Mouse (Mus musculus) heart, embryonic 11.5 days (tissue): Measurements from ENCODE around the gene Atg2a. TPM values are rescaled to one million over a fixed set of nuclear protein-coding genes. Genes with fewer than 3 reads are reported as not detected.
"Not testable (repeated sequence)": the region's sequence is repeated elsewhere in the genome, so short reads cannot be mapped to it uniquely, and the experiment has no call there.

ENCODE experiments used
- ATAC-seq: fragments of 200-750 bp; cut with Nextera tagmentation; replicated peaks from 2 replicates; pipeline ENCODE4 v1.8.0; 2017; ENCODE audit warnings: moderate library complexity; ENCODE audit not compliant: insufficient number of reproducible peaks, low FRiP score, low TSS enrichment
- H3K27ac ChIP-seq: fragments of 300-500 bp; sonication (generic); 2 replicates; pipeline ENCODE4 v1.5.1; 2014; ENCODE audit warnings: mild to moderate bottlenecking, low read depth, low read length
- H3K27me3 ChIP-seq: fragments of 300-500 bp; sonication (generic); 2 replicates; pipeline ENCODE4 v1.6.1; 2014; ENCODE audit warnings: mild to moderate bottlenecking, low read length, mixed read lengths; ENCODE audit not compliant: control insufficient read depth, insufficient read depth
- H3K36me3 ChIP-seq: fragments of 300-500 bp; sonication (generic); 2 replicates; pipeline ENCODE4 v1.6.1; 2014; ENCODE audit warnings: mild to moderate bottlenecking, low read length, moderate library complexity, mixed read lengths; ENCODE audit not compliant: control insufficient read depth, insufficient read depth
- H3K4me1 ChIP-seq: fragments of 300-500 bp; sonication (generic); 2 replicates; pipeline ENCODE4 v1.6.1; 2014; ENCODE audit warnings: low read length; ENCODE audit not compliant: control insufficient read depth, insufficient read depth
- H3K4me2 ChIP-seq: fragments of 300-500 bp; sonication (generic); 2 replicates; pipeline ENCODE4 v1.6.1; 2014; ENCODE audit warnings: mild to moderate bottlenecking, moderate library complexity
- H3K4me3 ChIP-seq: fragments of 300-500 bp; sonication (generic); 2 replicates; pipeline ENCODE4 v1.5.1; 2014; ENCODE audit warnings: low read depth, low read length
- H3K9ac ChIP-seq: fragments of 300-500 bp; sonication (generic); 2 replicates; pipeline ENCODE4 v1.6.1; 2014; ENCODE audit warnings: mild to moderate bottlenecking, low read depth, low read length, moderate library complexity
- H3K9me3 ChIP-seq: fragments of 300-500 bp; sonication (generic); replicated peaks from 2 replicates; pipeline ENCODE4 v1.6.1; 2016; ENCODE audit warnings: low read length; ENCODE audit not compliant: control insufficient read depth
- WGBS: fragments of 180-500 bp; shearing (Covaris S2); extraction: QIAGEN DNeasy Blood & Tissue Kit; methylation state at CpG from one replicate; pipeline ENCODE4 v1.1.7; 2014; ENCODE audit not compliant: insufficient replicate concordance; 5-methylcytosine and 5-hydroxymethylcytosine counted together
- polyA plus RNA-seq: library from polyadenylated mRNA; unstranded; fragments of >200 nt; fragmentation: Nextera tagmentation; extraction: Ambion mirVana; gene quantifications from 2 replicates; pipeline ENCODE4 v1.2.1, GENCODE M21; 2014

Gene Atg2a
- polyA plus RNA-seq, 1 experiment from 2014 or later, result 6.1 TPM

DNA sequence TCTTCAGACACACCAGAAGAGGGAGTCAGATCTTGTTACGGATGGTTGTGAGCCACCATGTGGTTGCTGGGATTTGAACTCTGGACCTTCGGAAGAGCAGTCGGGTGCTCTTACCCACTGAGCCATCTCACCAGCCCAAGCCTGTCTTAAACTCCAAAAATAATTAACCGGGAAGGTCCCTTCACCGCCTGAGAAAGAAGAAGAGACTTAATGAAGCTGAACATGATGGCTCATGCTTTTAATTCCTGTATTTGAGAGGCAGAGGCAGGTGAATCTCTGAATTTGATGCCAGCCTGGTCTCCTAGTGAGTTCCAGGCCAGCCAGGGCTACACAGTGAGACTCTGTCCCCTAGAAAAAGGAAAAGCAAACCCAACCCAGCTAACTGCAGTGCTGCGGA lies 49.2 kb downstream of the Atg2a start:
- Histone ChIP-seq H3K27ac (peak overlapping the region; percentile 74), H3K36me3 (peaks cover 14% of the 10 kb centered on the region), H3K4me2 (peak overlapping the region; percentile 40), H3K4me1 (peaks cover 43% of the 10 kb centered on the region), H3K9ac (0 out of 2 replicates have a peak overlapping the region, but pooled peaks have one; percentile 16)
- H3K9me3 ChIP-seq, H3K27me3 ChIP-seq, ATAC-seq, H3K4me3 ChIP-seq: not testable (repeated sequence)
- 85% methylated on average over 5 of the region's 6 CpGs for WGBS

DNA sequence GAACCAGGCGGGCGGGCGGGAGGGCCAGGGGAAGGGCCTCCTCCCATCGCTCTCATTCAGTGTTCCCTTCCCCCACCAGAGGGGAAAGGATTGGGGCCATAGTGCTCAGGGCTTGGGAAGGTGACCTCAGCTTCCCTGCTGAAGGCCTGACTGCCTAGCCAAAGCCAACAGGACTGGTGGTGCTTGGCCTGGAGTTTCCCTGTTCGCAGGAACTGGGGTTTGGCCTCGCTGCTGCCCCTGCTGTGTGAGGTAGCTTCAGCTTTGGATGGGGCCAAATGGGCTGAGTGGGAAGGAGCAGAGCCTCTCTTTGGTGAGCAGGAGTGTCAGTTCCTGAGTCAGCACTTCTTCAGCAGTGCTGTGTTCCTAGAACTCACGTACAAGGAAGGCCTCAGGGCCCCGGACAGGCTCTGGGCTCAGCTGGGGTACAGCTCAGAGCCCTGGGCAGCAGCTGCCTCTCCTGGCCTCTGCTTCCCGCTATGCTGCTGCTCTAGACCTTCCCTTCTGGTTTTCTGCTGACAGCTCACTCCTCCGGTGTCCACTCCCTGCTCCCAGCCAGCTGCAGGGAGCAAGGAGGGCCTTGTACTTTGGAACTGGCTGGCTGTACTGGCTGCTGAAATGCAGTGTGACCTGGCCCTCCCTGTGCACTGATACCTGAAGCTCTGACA lies 49.8 kb downstream of the Atg2a start:
- no peaks in the 10 kb centered on the region for H3K9me3 ChIP-seq
- ATAC-seq, result peak; percentile 43
- 53% methylated on average over 10 of the region's 10 CpGs for WGBS
- no peaks in the 10 kb centered on the region for H3K27me3 ChIP-seq
- H3K27ac ChIP-seq, result peak overlapping the region; percentile 74
- peak overlapping the region; percentile 16; the same call in 1 of the 2 replicates for H3K9ac ChIP-seq
- H3K36me3 ChIP-seq, result peaks cover 19% of the 10 kb centered on the region
- H3K4me1 ChIP-seq, result peaks cover 37% of the 10 kb centered on the region
- H3K4me3 ChIP-seq, result no peak overlapping the region
- peak overlapping the region; percentile 40 for H3K4me2 ChIP-seq

DNA sequence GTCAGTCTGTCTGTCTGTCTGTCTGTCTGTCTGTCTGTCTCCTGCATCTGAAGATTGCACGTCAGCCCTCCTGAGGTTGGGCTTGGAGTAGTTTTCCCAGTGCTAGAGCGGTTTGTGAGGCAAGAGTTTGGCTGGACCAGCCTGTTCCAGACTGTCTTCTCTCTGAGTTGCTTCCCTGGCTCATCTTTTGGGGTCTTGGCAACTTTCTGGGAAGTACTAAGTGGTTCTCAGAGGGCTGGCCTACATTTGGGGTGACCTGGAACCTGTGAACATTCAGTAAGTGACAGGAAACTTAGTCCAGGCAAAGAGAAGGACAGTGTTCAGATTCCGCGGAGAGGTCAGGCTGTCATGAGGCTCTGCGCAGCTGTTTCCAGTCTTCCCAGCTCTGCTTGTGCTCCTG lies 50.8 kb downstream of the Atg2a start:
- no peak overlapping the region for H3K4me3 ChIP-seq
- no peak for ATAC-seq
- H3K4me1 ChIP-seq, result peaks cover 27% of the 10 kb centered on the region
- no peaks in the 10 kb centered on the region for H3K27me3 ChIP-seq
- 89% methylated on average over 5 of the region's 5 CpGs for WGBS
- peaks cover 25% of the 10 kb centered on the region for H3K36me3 ChIP-seq
- no peaks in the 10 kb centered on the region for H3K9me3 ChIP-seq
- H3K4me2 ChIP-seq, result no peak overlapping the region
- H3K9ac ChIP-seq, result no peak overlapping the region
- H3K27ac ChIP-seq, result no peak overlapping the region

DNA sequence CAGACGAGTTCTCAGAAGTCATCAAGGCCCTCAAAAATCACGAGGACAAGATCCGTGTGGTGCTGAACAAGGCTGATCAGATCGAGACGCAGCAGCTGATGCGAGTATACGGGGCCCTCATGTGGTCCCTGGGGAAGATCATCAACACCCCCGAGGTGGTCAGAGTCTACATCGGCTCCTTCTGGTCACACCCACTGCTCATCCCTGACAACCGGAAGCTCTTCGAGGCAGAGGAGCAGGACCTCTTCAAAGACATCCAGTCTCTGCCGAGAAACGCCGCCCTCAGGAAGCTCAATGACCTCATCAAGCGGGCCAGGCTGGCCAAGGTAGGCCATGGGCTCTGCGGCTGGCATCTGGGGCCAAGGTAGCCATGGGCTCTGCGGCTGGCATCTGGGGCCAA lies 52.8 kb downstream of the Atg2a start:
- Histone ChIP-seq H3K4me1 (peaks cover 18% of the 10 kb centered on the region), H3K27me3 (no peaks in the 10 kb centered on the region), H3K4me2 (no peak overlapping the region), H3K36me3 (peaks cover 37% of the 10 kb centered on the region), H3K4me3 (no peak overlapping the region), H3K9me3 (no peaks in the 10 kb centered on the region), H3K27ac (no peak overlapping the region), H3K9ac (no peak overlapping the region)
- no peak for ATAC-seq
- 91% methylated on average over 17 of the region's 17 CpGs for WGBS

DNA sequence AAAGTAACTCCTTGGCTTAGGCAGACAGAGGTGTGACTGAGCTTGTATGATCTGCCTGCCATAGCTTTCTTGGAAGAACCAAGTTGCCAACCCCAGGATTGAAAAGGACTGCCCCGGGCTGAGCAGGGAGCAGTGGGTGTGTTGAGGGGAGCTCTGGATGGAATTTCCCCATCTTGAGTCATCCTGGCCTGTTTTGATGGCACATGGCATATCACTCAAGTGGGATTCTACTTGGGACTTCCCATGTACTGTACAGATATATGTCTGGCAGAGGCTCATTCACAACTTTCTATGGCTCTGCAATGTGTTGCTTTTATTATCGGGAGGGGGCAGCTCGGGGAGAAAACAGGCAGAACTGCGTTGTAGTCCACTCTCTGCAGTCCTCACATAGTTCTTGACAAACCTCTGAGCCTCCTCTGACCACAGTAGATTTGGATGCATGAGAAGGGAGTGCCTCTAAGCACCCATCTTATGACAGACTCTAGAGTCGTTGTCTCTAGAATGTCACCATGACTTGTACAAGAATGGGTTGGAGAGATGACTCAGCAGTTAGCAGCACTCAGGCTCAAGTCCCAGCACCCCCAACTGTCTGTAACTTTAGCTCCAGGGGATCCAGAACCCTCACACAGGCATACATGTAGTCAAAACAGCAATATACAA lies 55.2 kb downstream of the Atg2a start:
- ATAC-seq, result no peak; the same call in 1 of the 2 replicates
- no peaks in the 10 kb centered on the region for H3K27me3 ChIP-seq
- 84% methylated on average over 5 of the region's 5 CpGs for WGBS
- no peak overlapping the region for H3K4me2 ChIP-seq
- peak overlapping the region; percentile 28; the same call in 1 of the 2 replicates for H3K9ac ChIP-seq
- peaks cover 16% of the 10 kb centered on the region for H3K4me1 ChIP-seq
- peak overlapping the region; percentile 63 for H3K27ac ChIP-seq
- no peak overlapping the region for H3K4me3 ChIP-seq
- no peaks in the 10 kb centered on the region for H3K9me3 ChIP-seq
- peaks cover 40% of the 10 kb centered on the region for H3K36me3 ChIP-seq

DNA sequence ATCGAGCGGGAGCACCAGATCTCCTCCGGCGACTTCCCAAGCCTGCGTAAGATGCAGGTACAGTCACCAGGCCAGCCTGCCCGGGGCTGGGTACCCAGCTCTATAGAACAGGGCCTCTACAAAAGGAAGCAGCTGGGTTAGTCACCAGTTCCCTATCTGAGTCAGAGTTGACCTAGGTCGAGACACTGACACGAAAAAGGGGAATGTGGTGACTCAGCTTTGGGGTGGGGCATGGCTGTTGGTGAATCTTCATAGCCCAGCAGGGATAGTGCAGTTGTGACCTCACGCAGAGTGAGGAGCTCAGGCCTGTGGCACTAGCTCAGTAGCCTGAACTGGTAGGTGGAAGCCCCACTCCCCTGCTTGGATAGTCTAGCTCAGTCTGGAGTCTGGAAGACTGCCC lies 56.2 kb downstream of the Atg2a start:
- Histone ChIP-seq H3K9ac (peak overlapping the region; percentile 22; the same call in 1 of the 2 replicates), H3K4me1 (peaks cover 20% of the 10 kb centered on the region), H3K36me3 (peaks cover 40% of the 10 kb centered on the region), H3K4me2 (no peak overlapping the region), H3K9me3 (no peaks in the 10 kb centered on the region), H3K4me3 (no peak overlapping the region), H3K27me3 (no peaks in the 10 kb centered on the region), H3K27ac (peak overlapping the region; percentile 63)
- WGBS, result 80% methylated on average over 9 of the region's 9 CpGs
- ATAC-seq, result peak; percentile 64

DNA sequence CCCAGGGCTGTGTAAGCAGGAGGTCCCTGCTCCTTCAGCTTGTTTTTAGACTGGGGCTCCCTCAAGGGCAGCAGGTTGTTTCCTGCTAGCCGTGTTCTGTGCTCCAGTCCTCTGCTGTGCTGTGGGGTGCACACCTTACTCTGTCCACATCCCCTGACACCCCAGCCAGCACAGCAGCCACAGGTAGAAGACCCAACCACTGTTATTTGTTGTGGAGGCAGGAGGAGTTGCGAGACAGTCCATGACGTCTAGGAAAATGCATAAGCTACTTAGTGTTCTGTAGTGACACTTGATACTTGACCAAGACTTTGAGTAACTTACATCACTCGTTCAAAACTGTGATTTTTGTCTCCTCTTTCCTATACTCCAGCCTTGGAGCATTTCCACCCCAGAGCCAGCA lies 57.5 kb downstream of the Atg2a start:
- Histone ChIP-seq H3K4me2 (no peak overlapping the region), H3K9ac (0 out of 2 replicates have a peak overlapping the region, but pooled peaks have one; percentile 28), H3K9me3 (no peaks in the 10 kb centered on the region), H3K27ac (no peak overlapping the region), H3K4me1 (peaks cover 25% of the 10 kb centered on the region), H3K36me3 (peaks cover 40% of the 10 kb centered on the region), H3K4me3 (no peak overlapping the region), H3K27me3 (no peaks in the 10 kb centered on the region)
- ATAC-seq, result no peak
- WGBS, result 70% methylated on average over 4 of the region's 4 CpGs

DNA sequence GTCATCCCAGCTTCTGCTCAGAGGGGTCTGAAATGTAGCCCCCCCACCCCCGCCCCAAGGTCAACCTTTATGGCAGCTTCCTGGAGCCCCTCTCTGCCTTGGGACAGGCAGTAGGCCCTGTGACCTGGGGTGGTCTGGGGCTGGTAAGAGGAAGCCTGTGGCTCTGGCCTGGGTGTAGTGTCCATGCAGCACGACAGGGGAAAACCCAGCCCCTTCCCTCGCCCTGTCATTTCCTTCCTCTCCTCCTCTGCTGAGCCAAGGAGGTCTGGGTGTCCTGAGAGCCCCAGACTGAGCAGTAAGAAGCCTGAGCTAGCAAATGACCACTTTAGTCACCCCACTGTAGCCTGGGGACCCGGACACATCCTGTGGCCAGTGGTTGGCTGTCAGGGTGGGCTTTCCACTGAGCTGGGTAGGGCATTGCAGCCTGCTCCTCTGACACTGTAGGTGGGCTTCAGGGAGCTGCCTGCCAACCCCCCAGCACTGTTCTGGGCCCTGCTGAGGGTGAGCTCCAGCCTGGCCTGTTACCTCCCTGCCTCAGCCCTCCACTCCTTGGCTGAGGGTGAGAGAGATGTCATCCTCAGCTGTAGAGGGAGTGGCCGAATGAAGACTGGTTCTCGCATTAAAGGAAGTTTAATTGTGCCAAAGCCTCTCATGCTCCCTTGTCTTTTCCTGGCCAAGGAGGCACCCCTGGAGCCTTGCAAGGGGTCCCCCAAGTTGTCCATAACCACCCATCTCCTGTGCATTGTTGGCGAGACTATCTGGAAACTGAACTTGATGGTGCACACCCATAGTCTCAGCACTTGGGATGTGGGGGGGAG lies 58.2 kb downstream of the Atg2a start:
- Histone ChIP-seq H3K27me3 (no peaks in the 10 kb centered on the region), H3K27ac (peak overlapping the region; percentile 64), H3K4me1 (peaks cover 32% of the 10 kb centered on the region), H3K4me3 (no peak overlapping the region), H3K9ac (0 out of 2 replicates have a peak overlapping the region, but pooled peaks have one; percentile 22), H3K4me2 (0 out of 2 replicates have a peak overlapping the region, but pooled peaks have one; percentile 22), H3K9me3 (no peaks in the 10 kb centered on the region), H3K36me3 (peaks cover 36% of the 10 kb centered on the region)
- ATAC-seq, result no peak
- WGBS, result 74% methylated on average over 7 of the region's 7 CpGs
